Mouse (Mus musculus) forebrain, embryonic 15.5 days (tissue): Measurements from ENCODE around the gene Htr1d. TPM values are rescaled to one million over a fixed set of nuclear protein-coding genes. Genes with fewer than 3 reads are reported as not detected.

Experiments used
- ATAC-seq: fragments of 200-750 bp; cut with Nextera tagmentation; replicated peaks from 2 replicates; pipeline ENCODE4 v1.8.0; 2017; ENCODE audit warnings: mild to moderate bottlenecking, moderate TSS enrichment, moderate library complexity
- H3K27ac ChIP-seq: fragments of 300-500 bp; sonication (generic); replicated peaks from 2 replicates; pipeline ENCODE4 v1.5.1; 2015; ENCODE audit warnings: mild to moderate bottlenecking, inconsistent platforms
- H3K27me3 ChIP-seq: fragments of 300-500 bp; sonication (generic); 2 replicates; pipeline ENCODE4 v1.6.1; 2015; ENCODE audit warnings: inconsistent platforms
- H3K36me3 ChIP-seq: fragments of 300-500 bp; sonication (generic); 2 replicates; pipeline ENCODE4 v1.6.1; 2015; ENCODE audit warnings: mild to moderate bottlenecking, inconsistent platforms
- H3K4me1 ChIP-seq: fragments of 300-500 bp; sonication (generic); 2 replicates; pipeline ENCODE4 v1.6.1; 2015; ENCODE audit warnings: inconsistent platforms
- H3K4me2 ChIP-seq: fragments of 300-500 bp; sonication (generic); replicated peaks from 2 replicates; pipeline ENCODE4 v1.6.1; 2015; ENCODE audit warnings: mild to moderate bottlenecking, inconsistent platforms
- H3K4me3 ChIP-seq: fragments of 300-500 bp; sonication (generic); 2 replicates; pipeline ENCODE4 v1.5.1; 2015; ENCODE audit warnings: mild to moderate bottlenecking, inconsistent platforms
- H3K9ac ChIP-seq: fragments of 300-500 bp; sonication (generic); replicated peaks from 2 replicates; pipeline ENCODE4 v1.6.1; 2015; ENCODE audit warnings: mild to moderate bottlenecking, inconsistent platforms
- H3K9me3 ChIP-seq: fragments of 300-500 bp; sonication (generic); 2 replicates; pipeline ENCODE4 v1.6.1; 2016; ENCODE audit warnings: inconsistent platforms
- WGBS: fragments of 180-500 bp; shearing (Covaris S2); methylation state at CpG from one replicate; pipeline ENCODE4 v1.1.7; 2015; ENCODE audit warnings: mixed read lengths; 5-methylcytosine and 5-hydroxymethylcytosine counted together
- polyA plus RNA-seq: library from polyadenylated mRNA; unstranded; fragments of >200 nt; fragmentation: Nextera tagmentation; extraction: Ambion mirVana; gene quantifications from 2 replicates; pipeline ENCODE4 v1.2.1, GENCODE M21; 2015

Gene Htr1d
- polyA plus RNA-seq, 1 experiment from 2014 or later = 0.70 TPM

GRCm38 (mm10) chr4:136469371-136469903, 46.1 kb downstream of the Htr1d start, which contains the start of gene Luzp1:
TSS of gene Luzp1 (plus strand) at chr4:136469761.
- peaks cover under 1% of the 10 kb centered on the region; the same call in 1 of the 2 replicates for H3K27me3 ChIP-seq
- no peaks in the 10 kb centered on the region for H3K9me3 ChIP-seq
- H3K36me3 ChIP-seq = no peaks in the 10 kb centered on the region
- peak within 1 kb of the TSS; percentile 51 for H3K4me2 ChIP-seq
- peak within 1 kb of the TSS; percentile 73 for H3K9ac ChIP-seq
- WGBS = under 1% methylated on average over 36 of the region's 36 CpGs
- H3K4me3 ChIP-seq = peak within 1 kb of the TSS; percentile 88
- peaks cover 25% of the 10 kb centered on the region for H3K4me1 ChIP-seq
- peak within 1 kb of the TSS; percentile 95 for H3K27ac ChIP-seq
- peak; percentile 94 for ATAC-seq

- Histone ChIP-seq H3K4me1 (peaks cover 25% of the 10 kb centered on the region), H3K4me2 (peak overlapping the region; percentile 51), H3K36me3 (no peaks in the 10 kb centered on the region), H3K9ac (peak overlapping the region; percentile 73), H3K9me3 (no peaks in the 10 kb centered on the region), H3K27me3 (no peaks in the 10 kb centered on the region), H3K27ac (peak overlapping the region; percentile 95), H3K4me3 (peak overlapping the region; percentile 88)
- WGBS = 0% methylated on average over 17 of the region's 55 CpGs
- ATAC-seq = peak; percentile 82
Observed at GRCm38 (mm10) chr4:136469941-136470346, 46.6 kb downstream of the Htr1d start.

GRCm38 (mm10) chr4:136470347-136471071, 47.2 kb downstream of the Htr1d start:
- Histone ChIP-seq H3K4me1 (peaks cover 25% of the 10 kb centered on the region), H3K36me3 (no peaks in the 10 kb centered on the region), H3K27ac (peak overlapping the region; percentile 95), H3K4me3 (peak overlapping the region; percentile 88), H3K4me2 (peak overlapping the region; percentile 51), H3K27me3 (no peaks in the 10 kb centered on the region), H3K9ac (peak overlapping the region; percentile 73), H3K9me3 (no peaks in the 10 kb centered on the region)
- WGBS = under 1% methylated on average over 57 of the region's 58 CpGs
- peak; percentile 20; the same call in 1 of the 2 replicates for ATAC-seq

GRCm38 (mm10) chr4:136476692-136477091, 53.4 kb downstream of the Htr1d start:
- 100% methylated on average over 1 of the region's 1 CpGs for WGBS
- no peak for ATAC-seq
- no peaks in the 10 kb centered on the region for H3K36me3 ChIP-seq

GRCm38 (mm10) chr4:136486549-136486948, 63.2 kb downstream of the Htr1d start:
- no peak for ATAC-seq
- Histone ChIP-seq H3K36me3 (no peaks in the 10 kb centered on the region), H3K27ac (no peak overlapping the region), H3K4me2 (no peak overlapping the region), H3K4me3 (no peak overlapping the region), H3K4me1 (no peaks in the 10 kb centered on the region), H3K27me3 (no peaks in the 10 kb centered on the region), H3K9me3 (no peaks in the 10 kb centered on the region), H3K9ac (no peak overlapping the region)
- 90% methylated on average over 2 of the region's 2 CpGs for WGBS

More at GRCm38 (mm10) chr4:136476692-136477091, 53.4 kb downstream of the Htr1d start:
- H3K4me3 ChIP-seq = no peak overlapping the region
- H3K4me1 ChIP-seq = peaks cover 8% of the 10 kb centered on the region
- H3K27ac ChIP-seq = no peak overlapping the region
- no peak overlapping the region for H3K9ac ChIP-seq
- no peaks in the 10 kb centered on the region for H3K27me3 ChIP-seq
- H3K9me3 ChIP-seq = no peaks in the 10 kb centered on the region
- H3K4me2 ChIP-seq = no peak overlapping the region

Other genes with a start within 250 kb of the Htr1d start
- 3.4 and 3.7 TPM in 2 replicates for gene Asap3, start 217.2 kb upstream of the Htr1d start, polyA plus RNA-seq
- gene Tcea3, start 175.8 kb upstream of the Htr1d start, polyA plus RNA-seq = 0.57 and 1.0 TPM in 2 replicates
- 42.2 and 46.1 TPM in 2 replicates for gene Zfp46, start 138.8 kb upstream of the Htr1d start, polyA plus RNA-seq
- 247 and 258 TPM in 2 replicates for gene Hnrnpr, start 112.6 kb upstream of the Htr1d start, polyA plus RNA-seq
- gene 6030445D17Rik, start 38.7 kb downstream of the Htr1d start, polyA plus RNA-seq = 0.10 and 0.57 TPM in 2 replicates
- 62.1 and 69.8 TPM in 2 replicates for gene Luzp1, start 46.2 kb downstream of the Htr1d start, polyA plus RNA-seq
- gene Kdm1a, start 179.2 kb downstream of the Htr1d start, polyA plus RNA-seq = 94.3 and 108 TPM in 2 replicates
- gene Tex46, start 186.9 kb downstream of the Htr1d start, polyA plus RNA-seq = not detected in 2 replicates
- gene Lactbl1, start 199.1 kb downstream of the Htr1d start, polyA plus RNA-seq = 0.05 TPM in 1 of 2 replicates, not detected in the other